Mouse (Mus musculus) lung, embryonic 16.5 days (tissue): ENCODE measurements around the gene Hmox2. TPM values are rescaled to one million over a fixed set of nuclear protein-coding genes. Genes with fewer than 3 reads are reported as not detected.

Experiments used
- ATAC-seq: fragments of 200-750 bp; cut with Nextera tagmentation; 2 replicates; pipeline ENCODE4 v1.8.0; 2017; ENCODE audit warnings: low read depth, mild to moderate bottlenecking, moderate library complexity
- H3K27ac ChIP-seq: fragments of 300-500 bp; sonication (generic); 2 replicates; pipeline ENCODE4 v1.5.1; 2014; ENCODE audit warnings: mild to moderate bottlenecking, control low read depth, low read length
- H3K27me3 ChIP-seq: fragments of 300-500 bp; sonication (generic); 2 replicates; pipeline ENCODE4 v1.6.1; 2014; ENCODE audit warnings: low read depth, low read length, mixed read lengths; ENCODE audit not compliant: control insufficient read depth, insufficient read depth
- H3K36me3 ChIP-seq: fragments of 300-500 bp; sonication (generic); 2 replicates; pipeline ENCODE4 v1.6.1; 2014; ENCODE audit warnings: low read length; ENCODE audit not compliant: control insufficient read depth, insufficient read depth
- H3K4me1 ChIP-seq: fragments of 300-500 bp; sonication (generic); replicated peaks from 2 replicates; pipeline ENCODE4 v1.6.1; 2014; ENCODE audit warnings: low read length, mixed read lengths; ENCODE audit not compliant: control insufficient read depth, insufficient read depth
- H3K4me2 ChIP-seq: fragments of 300-500 bp; sonication (generic); 2 replicates; pipeline ENCODE4 v1.6.1; 2014; ENCODE audit warnings: low read depth, low read length, control low read depth
- H3K4me3 ChIP-seq: fragments of 300-500 bp; sonication (generic); 2 replicates; pipeline ENCODE4 v1.5.1; 2014; ENCODE audit warnings: mild to moderate bottlenecking, low read length, control low read depth
- H3K9ac ChIP-seq: fragments of 300-500 bp; sonication (generic); 2 replicates; pipeline ENCODE4 v1.6.1; 2014; ENCODE audit warnings: low read length, control low read depth
- H3K9me3 ChIP-seq: fragments of 300-500 bp; sonication (generic); 2 replicates; pipeline ENCODE4 v1.6.1; 2016; ENCODE audit warnings: low read length; ENCODE audit not compliant: control insufficient read depth
- WGBS: fragments of 180-500 bp; shearing (Covaris S2); extraction: QIAGEN DNeasy Blood & Tissue Kit; methylation state at CpG from one replicate; pipeline ENCODE4 v1.1.7; 2014; 5-methylcytosine and 5-hydroxymethylcytosine counted together
- polyA plus RNA-seq: library from polyadenylated mRNA; unstranded; fragments of >200 nt; fragmentation: Nextera tagmentation; extraction: Ambion mirVana; gene quantifications from 2 replicates; pipeline ENCODE4 v1.2.1, GENCODE M21; 2015

Hmox2 gene
- polyA plus RNA-seq, 1 experiment from 2014 or later, result 114 TPM

DNA sequence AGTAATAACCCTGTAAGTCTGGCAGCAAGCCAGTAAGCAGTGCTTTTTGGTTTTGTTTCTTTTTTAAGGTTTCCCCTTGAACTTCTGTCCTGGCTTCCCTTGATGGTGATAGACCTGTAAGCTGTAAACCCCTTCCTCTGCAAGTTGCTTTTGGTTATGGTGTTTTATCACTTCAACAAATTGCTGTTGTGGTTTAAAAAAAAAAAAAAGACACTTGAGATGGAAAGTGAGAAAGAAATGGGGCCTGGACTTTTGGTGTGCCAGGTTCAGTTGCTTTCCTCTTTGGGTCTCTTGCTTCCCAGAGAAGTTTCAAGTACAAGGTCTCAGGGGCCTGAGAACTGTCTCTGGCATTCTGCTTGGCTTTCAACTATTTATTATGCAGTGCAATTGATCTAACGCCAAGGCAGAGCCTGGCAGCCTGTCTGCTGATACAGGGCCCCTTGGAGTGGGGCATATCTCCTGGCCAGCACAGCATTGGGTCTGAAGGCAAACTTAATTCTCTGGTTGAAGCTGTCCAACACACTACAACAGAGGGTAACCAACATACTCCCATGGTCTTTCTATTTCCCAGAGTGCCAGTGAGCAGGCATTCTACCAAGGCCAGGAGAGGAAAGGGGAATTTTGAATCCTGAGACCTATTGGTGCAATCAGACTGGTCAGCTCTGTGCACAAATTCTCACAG lies 47.3 kb downstream of the Hmox2 start:
- no peak overlapping the region for H3K4me3 ChIP-seq
- H3K9ac ChIP-seq, result no peak overlapping the region
- 40% methylated on average over 1 of the region's 1 CpGs for WGBS
- no peaks in the 10 kb centered on the region for H3K9me3 ChIP-seq
- H3K4me1 ChIP-seq, result peaks cover 10% of the 10 kb centered on the region; the same call in 1 of the 2 replicates
- peak overlapping the region; percentile 22 for H3K27ac ChIP-seq
- H3K36me3 ChIP-seq, result peaks cover 23% of the 10 kb centered on the region
- no peak for ATAC-seq
- H3K27me3 ChIP-seq, result no peaks in the 10 kb centered on the region
- no peak overlapping the region for H3K4me2 ChIP-seq

DNA sequence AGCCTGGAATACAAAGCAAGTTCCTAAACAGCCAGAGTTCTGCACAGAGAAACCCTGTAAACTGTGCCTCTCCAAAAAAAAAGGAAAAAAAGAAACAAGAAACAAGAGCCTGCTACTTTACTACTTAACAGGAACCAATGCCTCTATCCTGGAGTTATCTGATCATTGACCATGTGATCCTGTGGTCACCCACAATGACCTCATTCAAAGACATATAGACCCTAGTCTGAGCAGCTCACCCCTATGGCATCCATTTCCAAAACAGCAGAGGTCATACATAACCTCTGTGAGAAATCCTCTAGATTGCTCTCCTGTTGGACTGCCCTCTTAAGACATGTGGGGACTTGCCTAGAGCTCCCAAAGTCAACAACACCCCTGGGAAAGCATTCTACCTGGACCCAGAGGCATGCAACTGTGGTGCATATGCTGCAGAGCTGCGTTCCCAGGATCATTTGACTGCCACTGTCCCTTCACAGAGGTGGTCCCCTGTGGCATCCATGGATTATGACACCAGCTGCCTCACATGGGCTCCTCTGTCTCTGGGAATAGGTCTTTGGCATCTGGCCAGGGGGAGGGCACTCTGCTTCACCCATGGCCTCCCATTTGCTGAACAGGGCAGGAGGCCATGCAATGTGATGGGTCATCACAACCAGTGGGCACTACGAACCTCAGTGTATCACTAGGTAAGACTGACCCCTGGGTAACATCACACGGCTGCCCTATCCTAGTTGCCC lies 51.2 kb downstream of the Hmox2 start:
- Histone ChIP-seq H3K27me3 (no peaks in the 10 kb centered on the region), H3K9ac (no peak overlapping the region), H3K36me3 (peaks cover 4% of the 10 kb centered on the region; the same call in 1 of the 2 replicates), H3K27ac (no peak overlapping the region), H3K9me3 (no peaks in the 10 kb centered on the region), H3K4me3 (no peak overlapping the region), H3K4me1 (peaks cover 15% of the 10 kb centered on the region; the same call in 1 of the 2 replicates), H3K4me2 (no peak overlapping the region)
- 92% methylated on average over 3 of the region's 3 CpGs for WGBS
- peak; percentile 28; the same call in 1 of the 2 replicates for ATAC-seq

GRCm38 (mm10) chr16:4777905-4778609 lies 51.9 kb downstream of the Hmox2 start:
- Histone ChIP-seq H3K27ac (no peak overlapping the region), H3K4me3 (no peak overlapping the region), H3K9me3 (no peaks in the 10 kb centered on the region), H3K27me3 (no peaks in the 10 kb centered on the region), H3K36me3 (0 out of 2 replicates have a peak, but pooled peaks cover 2% of the 10 kb centered on the region), H3K4me2 (no peak overlapping the region), H3K4me1 (peaks cover 14% of the 10 kb centered on the region; the same call in 1 of the 2 replicates), H3K9ac (no peak overlapping the region)
- 89% methylated on average over 4 of the region's 4 CpGs for WGBS
- ATAC-seq, result no peak

DNA sequence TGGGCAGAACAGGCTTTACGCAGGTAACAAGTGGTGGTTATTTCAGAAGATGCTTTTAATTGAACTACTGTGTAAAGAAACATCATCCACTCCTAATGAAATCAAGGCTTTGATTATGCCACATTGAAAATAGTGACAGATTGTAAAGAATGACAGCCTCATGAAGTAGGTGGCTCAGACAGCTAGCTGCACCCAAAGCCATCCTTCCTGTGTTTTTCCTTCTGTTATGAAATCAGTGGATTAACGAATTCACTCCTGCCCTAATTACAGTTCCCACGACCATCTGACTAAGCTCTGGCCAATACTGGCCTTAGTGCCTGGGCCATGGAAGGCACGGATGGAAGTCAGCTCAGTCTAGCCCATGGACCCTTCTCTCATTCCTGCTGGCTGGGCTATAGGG lies 52.8 kb downstream of the Hmox2 start:
- H3K27me3 ChIP-seq, result no peaks in the 10 kb centered on the region
- no peak overlapping the region for H3K4me3 ChIP-seq
- no peak overlapping the region for H3K27ac ChIP-seq
- WGBS, result 87% methylated on average over 4 of the region's 4 CpGs
- 0 out of 2 replicates have a peak, but pooled peaks cover 2% of the 10 kb centered on the region for H3K36me3 ChIP-seq
- peaks cover 8% of the 10 kb centered on the region; the same call in 1 of the 2 replicates for H3K4me1 ChIP-seq
- no peak overlapping the region for H3K9ac ChIP-seq
- ATAC-seq, result no peak
- no peak overlapping the region for H3K4me2 ChIP-seq
- H3K9me3 ChIP-seq, result no peaks in the 10 kb centered on the region

- Histone ChIP-seq H3K27me3 (no peaks in the 10 kb centered on the region), H3K36me3 (0 out of 2 replicates have a peak, but pooled peaks cover 2% of the 10 kb centered on the region), H3K4me1 (peaks cover 26% of the 10 kb centered on the region), H3K27ac (no peak overlapping the region), H3K4me2 (no peak overlapping the region), H3K9ac (no peak overlapping the region), H3K4me3 (no peak overlapping the region), H3K9me3 (no peaks in the 10 kb centered on the region)
- ATAC-seq, result peak; percentile 23; the same call in 1 of the 2 replicates
- WGBS, result 51% methylated on average over 5 of the region's 5 CpGs
These were observed 55.5 kb downstream of the Hmox2 start for GRCm38 (mm10) chr16:4781524-4782196.

- H3K9ac ChIP-seq, result no peak overlapping the region
- peaks cover 27% of the 10 kb centered on the region for H3K4me1 ChIP-seq
- no peak overlapping the region for H3K4me2 ChIP-seq
- H3K36me3 ChIP-seq, result 0 out of 2 replicates have a peak, but pooled peaks cover 2% of the 10 kb centered on the region
- H3K27ac ChIP-seq, result no peak overlapping the region
- no peak for ATAC-seq
- H3K9me3 ChIP-seq, result no peaks in the 10 kb centered on the region
- H3K27me3 ChIP-seq, result no peaks in the 10 kb centered on the region
- H3K4me3 ChIP-seq, result no peak overlapping the region
These were observed 56.4 kb downstream of the Hmox2 start for GRCm38 (mm10) chr16:4782515-4782914.

DNA sequence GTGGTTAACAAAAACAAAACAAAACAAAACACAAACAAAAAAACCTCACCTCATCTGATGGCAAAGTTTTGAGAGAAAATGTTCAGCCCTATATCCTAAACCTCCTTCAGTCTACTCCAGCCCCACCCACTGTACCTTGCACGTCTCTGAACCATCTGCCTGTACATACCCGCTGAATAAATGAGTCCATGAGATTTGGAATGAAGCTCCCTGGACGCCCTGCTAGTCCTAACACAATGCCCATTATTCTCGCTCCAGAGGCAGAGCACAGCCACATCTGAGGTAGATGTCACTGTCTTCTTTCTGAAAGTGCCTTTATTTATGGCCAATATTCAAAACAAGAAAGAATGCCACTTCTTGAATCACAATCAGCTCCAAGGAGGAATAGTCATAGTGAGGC lies 59.5 kb downstream of the Hmox2 start:
- Histone ChIP-seq H3K27me3 (no peaks in the 10 kb centered on the region), H3K9ac (no peak overlapping the region), H3K36me3 (no peaks in the 10 kb centered on the region), H3K4me3 (no peak overlapping the region), H3K4me1 (peaks cover 30% of the 10 kb centered on the region), H3K9me3 (no peaks in the 10 kb centered on the region), H3K27ac (no peak overlapping the region), H3K4me2 (no peak overlapping the region)
- WGBS, result 58% methylated on average over 4 of the region's 4 CpGs
- no peak for ATAC-seq

DNA sequence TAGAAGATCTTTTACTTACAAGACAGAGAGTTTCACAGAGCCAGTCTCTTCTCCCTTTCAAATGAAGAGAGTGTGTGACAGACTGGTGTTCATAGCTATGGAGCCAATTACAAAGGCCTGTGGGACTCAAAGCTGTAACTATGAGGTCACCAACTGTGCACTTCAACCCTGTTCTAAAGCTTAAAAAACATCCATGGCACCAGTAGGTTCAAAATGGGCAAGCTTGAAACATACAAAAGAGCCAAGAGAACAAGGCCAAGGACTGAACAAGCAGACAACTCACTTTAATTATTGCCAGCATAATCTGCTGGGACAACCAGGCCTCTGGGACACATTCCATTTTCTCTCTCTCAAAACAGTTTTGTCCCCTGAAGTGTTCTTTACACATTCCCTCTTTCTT lies 62.0 kb downstream of the Hmox2 start:
- Histone ChIP-seq H3K4me2 (peak overlapping the region; percentile 23; the same call in 1 of the 2 replicates), H3K9ac (no peak overlapping the region), H3K4me1 (peaks cover 23% of the 10 kb centered on the region), H3K27ac (no peak overlapping the region), H3K36me3 (no peaks in the 10 kb centered on the region), H3K4me3 (no peak overlapping the region), H3K27me3 (no peaks in the 10 kb centered on the region), H3K9me3 (no peaks in the 10 kb centered on the region)
- ATAC-seq, result no peak
